Mouse (Mus musculus): ENCODE measurements around the gene Bcl2l13.

The Bcl2l13 gene

GRCm38 (mm10) chr6:120929421-120929820, 93.4 kb downstream of the Bcl2l13 start:
- DNase-seq (ENCODE audit: low read depth) = no peak

GRCm38 (mm10) chr6:120930450-120931306, 94.7 kb downstream of the Bcl2l13 start:
- no peak for DNase-seq (ENCODE audit: low read depth)

- peak; percentile 84 for DNase-seq (ENCODE audit: low read depth)
These were observed 96.6 kb downstream of the Bcl2l13 start for GRCm38 (mm10) chr6:120932597-120932996.

GRCm38 (mm10) chr6:120933670-120934069, 97.7 kb downstream of the Bcl2l13 start:
- no peak for DNase-seq (ENCODE audit: low read depth)

GRCm38 (mm10) chr6:120934176-120934575, 98.2 kb downstream of the Bcl2l13 start:
- no peak for DNase-seq (ENCODE audit: low read depth)

- no peak for DNase-seq (ENCODE audit: low read depth)
These were observed 101.1 kb downstream of the Bcl2l13 start for GRCm38 (mm10) chr6:120937104-120937617.

- no peak for DNase-seq (ENCODE audit: low read depth)
These were observed 102.1 kb downstream of the Bcl2l13 start for GRCm38 (mm10) chr6:120937999-120938608.

- no peak for DNase-seq (ENCODE audit: low read depth)
These were observed 102.9 kb downstream of the Bcl2l13 start for GRCm38 (mm10) chr6:120938763-120939450.

- no peak for DNase-seq (ENCODE audit: low read depth)
These were observed 103.8 kb downstream of the Bcl2l13 start for GRCm38 (mm10) chr6:120939783-120940182.

- no peak for DNase-seq (ENCODE audit: low read depth)
These were observed 104.6 kb downstream of the Bcl2l13 start for GRCm38 (mm10) chr6:120940446-120941083.

GRCm38 (mm10) chr6:120941084-120941481, 105.1 kb downstream of the Bcl2l13 start:
- no peak for DNase-seq (ENCODE audit: low read depth)

- no peak for DNase-seq (ENCODE audit: low read depth)
These were observed 105.6 kb downstream of the Bcl2l13 start for GRCm38 (mm10) chr6:120941575-120941974.
